Mouse (Mus musculus) brain, embryonic 18.5 days (tissue): ENCODE measurements around the gene Tmem263.

Experiments used
- DNase-seq: peaks from one replicate; pipeline ENCODE4 v3.0.0-alpha.2; 2012; ENCODE audit warnings: low read depth, low spot score

The Tmem263 gene

DNA sequence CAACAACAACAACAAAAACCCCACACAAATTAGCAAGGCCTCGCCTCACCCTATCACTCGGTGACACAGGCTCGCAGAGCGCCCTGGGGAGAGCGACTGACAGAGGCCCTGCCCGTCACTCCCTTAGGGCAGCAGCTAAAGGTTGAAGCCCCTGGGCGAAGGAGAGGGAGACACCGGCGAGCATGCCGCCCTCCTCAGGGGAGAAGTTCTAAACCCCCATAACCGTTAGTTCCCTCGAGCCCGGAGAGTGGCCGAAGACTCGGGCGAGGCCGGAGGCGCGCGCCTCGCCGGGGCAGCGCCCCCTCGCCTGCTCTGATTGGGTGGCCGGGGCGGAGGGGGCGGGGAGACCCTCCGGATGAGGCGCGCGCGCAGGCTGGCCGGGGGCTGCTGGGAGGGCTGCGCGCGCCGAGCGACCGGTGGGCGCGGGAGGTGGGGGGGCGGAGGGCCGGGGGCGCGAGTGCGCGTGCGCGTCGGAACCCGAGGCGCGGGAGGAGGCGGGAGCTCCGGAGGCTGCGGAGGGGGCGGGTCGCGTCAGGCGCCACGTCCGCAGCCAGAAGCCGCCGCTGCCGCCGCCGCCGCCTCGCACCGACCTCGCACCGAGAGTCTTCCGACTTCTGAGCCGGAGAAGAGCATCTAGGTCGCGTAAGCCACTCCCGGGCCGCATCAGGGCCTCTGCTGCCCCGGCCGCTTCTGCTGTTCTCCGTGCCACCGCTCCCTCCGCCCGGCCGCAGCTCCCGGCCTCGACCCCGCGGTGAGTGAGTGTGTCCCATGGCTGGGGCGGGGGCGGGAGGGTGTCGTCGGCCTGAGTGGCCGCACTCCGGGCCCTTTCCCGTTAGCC, at the start of gene Tmem263, which contains the start of gene Fhl4:
TSS of gene Tmem263 (plus strand) at position 381 of the 838 bp plus-strand sequence.
TSS of gene Fhl4 (minus strand) at position 249 of the 838 bp plus-strand sequence.
- peak; percentile 84 for DNase-seq

DNA sequence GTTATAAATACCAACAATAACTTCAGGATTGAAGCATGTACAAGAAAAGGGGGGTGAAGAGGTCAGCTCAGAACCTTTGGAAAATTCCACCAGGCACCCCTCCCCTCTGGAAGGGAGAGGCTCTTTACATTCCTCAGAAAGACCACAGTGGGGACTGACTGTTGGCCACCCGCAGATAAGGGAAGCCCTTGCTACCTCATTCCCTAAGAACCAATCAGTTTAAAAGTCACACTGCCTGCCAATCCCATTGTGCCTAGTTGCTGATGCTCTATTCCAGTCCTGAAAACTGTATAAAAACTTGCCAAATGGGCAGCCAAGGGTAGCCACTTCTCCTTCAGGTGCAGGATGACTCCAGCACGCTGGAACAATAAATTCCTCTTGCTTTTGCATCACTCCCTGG, 47.6 kb upstream of the Tmem263 start:
- DNase-seq, result no peak

- no peak for DNase-seq
Measured at GRCm38 (mm10) chr10:85071605-85072152, 30.7 kb upstream of the Tmem263 start.

- DNase-seq, result no peak
Measured at GRCm38 (mm10) chr10:85101841-85102240, 586 bp upstream of the Tmem263 start.

GRCm38 (mm10) chr10:85103085-85103885, 858 bp downstream of the Tmem263 start:
- DNase-seq, result no peak

DNA sequence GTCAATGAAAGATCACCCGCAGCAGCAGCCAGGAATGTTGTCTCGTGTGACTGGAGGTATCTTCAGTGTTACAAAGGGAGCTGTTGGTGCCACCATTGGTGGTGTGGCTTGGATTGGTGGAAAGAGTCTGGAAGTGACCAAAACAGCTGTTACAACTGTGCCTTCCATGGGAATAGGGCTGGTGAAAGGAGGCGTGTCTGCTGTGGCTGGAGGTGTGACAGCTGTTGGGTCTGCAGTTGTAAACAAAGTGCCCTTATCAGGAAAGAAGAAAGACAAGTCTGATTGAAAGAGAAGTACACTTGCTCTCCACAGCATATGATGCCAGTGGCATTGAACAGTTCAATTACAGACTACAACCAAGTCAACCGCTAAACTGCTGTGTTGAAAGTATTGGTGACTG, 12.0 kb downstream of the Tmem263 start:
- DNase-seq, result no peak

DNA sequence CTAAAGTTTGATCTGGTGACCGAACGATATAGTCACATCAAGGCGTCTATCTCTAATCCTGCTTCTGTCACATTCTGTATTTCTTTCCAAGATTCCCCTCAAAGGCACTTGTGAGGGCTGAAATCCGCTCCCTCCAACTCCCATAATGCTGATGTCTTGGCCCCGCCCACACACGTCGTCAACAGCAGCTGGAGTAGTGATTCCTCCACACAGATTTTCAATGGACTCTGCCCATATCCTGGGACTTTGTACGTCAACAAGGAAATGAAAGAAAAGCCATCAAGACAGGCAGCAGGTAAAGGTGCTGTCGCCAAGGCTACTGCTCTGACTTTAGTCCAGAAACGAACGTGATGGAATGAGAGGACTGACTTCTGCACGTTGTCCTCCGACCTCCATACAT, 22.8 kb downstream of the Tmem263 start:
- no peak for DNase-seq

- peak; percentile 97 for DNase-seq
Measured at GRCm38 (mm10) chr10:85127395-85128287, 25.2 kb downstream of the Tmem263 start, which contains the start of gene Mterf2. TSS of gene Mterf2 (minus strand) at chr10:85128027.

- DNase-seq, result no peak
Measured at GRCm38 (mm10) chr10:85128453-85128852, 26.0 kb downstream of the Tmem263 start.

GRCm38 (mm10) chr10:85136573-85136972, 34.1 kb downstream of the Tmem263 start:
- no peak for DNase-seq

DNA sequence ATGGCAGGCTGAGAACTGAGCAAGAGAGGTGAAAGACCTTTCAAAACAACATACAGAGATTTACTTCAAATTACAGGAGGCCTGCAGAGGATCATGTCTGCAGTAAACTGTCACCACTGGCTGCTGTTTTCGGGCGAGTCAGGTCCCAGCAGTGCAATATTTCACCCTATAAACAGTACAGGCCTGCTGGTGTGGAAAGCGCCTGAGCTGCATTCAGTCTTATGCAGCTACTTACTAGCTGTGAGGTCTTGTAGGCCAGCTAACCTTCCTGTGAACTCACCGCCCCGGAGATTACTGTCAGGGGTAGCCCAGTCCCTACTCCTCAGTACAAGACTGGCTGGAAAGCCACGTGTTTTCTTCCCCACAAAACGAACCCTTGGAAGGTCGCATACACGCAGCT, 39.0 kb downstream of the Tmem263 start:
- DNase-seq, result no peak

GRCm38 (mm10) chr10:85146282-85146681, 43.9 kb downstream of the Tmem263 start:
- DNase-seq, result no peak

- DNase-seq, result no peak
Measured at GRCm38 (mm10) chr10:85149226-85149625, 46.8 kb downstream of the Tmem263 start.

- DNase-seq, result peak; percentile 16
Measured at GRCm38 (mm10) chr10:85154195-85154594, 51.8 kb downstream of the Tmem263 start.

GRCm38 (mm10) chr10:85157451-85157850, 55.0 kb downstream of the Tmem263 start:
- DNase-seq, result no peak

DNA sequence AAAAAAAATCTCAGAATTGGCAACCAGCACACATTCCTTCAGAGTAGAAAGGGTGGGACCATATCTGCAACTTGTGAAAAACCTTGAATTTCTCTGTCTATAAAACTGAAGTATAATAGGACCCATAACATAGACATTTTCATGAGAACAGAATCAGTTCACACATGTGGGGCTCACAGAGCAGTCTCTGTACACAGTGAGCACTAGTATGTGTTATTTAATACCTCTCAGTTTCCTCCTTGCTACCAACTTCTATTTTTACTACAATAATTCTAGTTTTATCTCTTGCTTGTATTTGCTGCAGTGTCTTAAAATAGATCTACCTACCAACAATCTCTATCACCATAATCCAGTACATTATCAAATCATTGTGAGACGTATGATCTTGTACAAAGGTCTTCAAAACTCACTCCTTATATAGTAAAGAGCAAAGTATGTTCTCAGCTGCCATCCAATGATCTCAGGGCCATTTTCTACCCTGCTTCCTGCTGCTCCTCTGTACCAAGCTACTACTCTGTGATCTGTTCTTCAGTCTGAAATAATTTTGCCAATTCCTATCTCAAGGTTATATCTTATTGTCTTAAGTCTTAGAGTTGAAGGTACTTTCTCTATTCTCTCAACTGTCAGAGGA, 57.7 kb downstream of the Tmem263 start:
- no peak for DNase-seq

- peak; percentile 65 for DNase-seq
Measured at GRCm38 (mm10) chr10:85161745-85162351, 59.4 kb downstream of the Tmem263 start.

DNA sequence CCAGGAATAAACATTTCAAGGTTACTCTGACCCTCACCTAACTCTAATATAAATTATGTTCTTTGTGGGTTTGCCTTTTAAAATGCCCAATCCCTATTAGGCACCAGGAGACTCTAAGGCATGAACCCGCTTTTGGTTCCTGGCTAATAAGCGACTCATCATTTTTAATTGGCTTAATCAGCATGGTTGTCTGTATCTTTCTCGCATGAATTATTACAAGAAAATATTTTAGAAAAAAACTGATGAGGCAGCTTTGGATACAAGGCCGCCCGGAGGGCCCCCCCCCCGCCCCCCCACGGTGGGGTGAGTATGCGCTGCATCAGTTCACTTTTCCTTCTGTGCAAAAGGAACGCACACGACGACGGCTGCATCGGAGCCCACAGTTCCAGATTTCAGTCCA, 62.4 kb downstream of the Tmem263 start:
- DNase-seq, result no peak

GRCm38 (mm10) chr10:85165306-85165705, 62.9 kb downstream of the Tmem263 start:
- DNase-seq, result no peak
